Mouse (Mus musculus) embryonic fibroblast, embryonic 13.5 days (primary cell): Measurements from ENCODE around the gene Plxdc1.

Experiments used
- CTCF ChIP-seq: IDR thresholded peaks from 2 replicates; pipeline ENCODE4 v1.5.1; 2011; ENCODE audit warnings: mild to moderate bottlenecking, control low read depth, low read length, moderate library complexity, borderline replicate concordance; ENCODE audit not compliant: insufficient read depth
- POLR2A ChIP-seq: IDR thresholded peaks from 2 replicates; pipeline ENCODE4 v1.6.1; 2011; ENCODE audit warnings: low read depth, mild to moderate bottlenecking, control low read depth, low read length, moderate library complexity

GRCm38 (mm10) chr11:97982721-97983120 lies 3.5 kb downstream of the Plxdc1 start:
- TF ChIP-seq CTCF (no peak), POLR2A (no peak)
